Mouse (Mus musculus): ENCODE measurements around the gene Meaf6. TPM values are rescaled to one million over a fixed set of nuclear protein-coding genes. Genes with fewer than 3 reads are reported as not detected.

Gene Meaf6
- polyA plus RNA-seq, 1 experiment from 2014 or later = 23.0 TPM

GRCm38 (mm10) chr4:125085346-125085841 is 460 bp downstream of the Meaf6 start:
- H3K27ac ChIP-seq (ENCODE audit: low read depth, low read length) = peak overlapping the region; percentile 95
- H3K36me3 ChIP-seq (ENCODE audit: control insufficient read depth, insufficient read depth) = peaks cover 21% of the 10 kb centered on the region
- under 1% methylated on average over 45 of the region's 45 CpGs for WGBS
- H3K4me2 ChIP-seq (replicated peaks; ENCODE audit: low read depth) = peak overlapping the region; percentile 78
- no peaks in the 10 kb centered on the region for H3K27me3 ChIP-seq (replicated peaks; ENCODE audit: control insufficient read depth, insufficient read depth, low read length)
- TF ChIP-seq CTCF (IDR thresholded peaks at IDR 0.05; ENCODE audit: low read depth) = no peak
- peak overlapping the region; percentile 84 for H3K4me3 ChIP-seq (ENCODE audit: low read depth, low read length)
- ATAC-seq = peak; percentile 94
- H3K9me3 ChIP-seq (ENCODE audit: control insufficient read depth) = no peaks in the 10 kb centered on the region
- H3K4me1 ChIP-seq (replicated peaks; ENCODE audit: control insufficient read depth, insufficient read depth, low read length) = peaks cover 5% of the 10 kb centered on the region; the same call in 1 of the 2 replicates
- H3K9ac ChIP-seq (ENCODE audit: low read depth, low read length) = peak overlapping the region; percentile 81

GRCm38 (mm10) chr4:125093031-125093430 is 8.1 kb downstream of the Meaf6 start:
- Histone ChIP-seq H3K36me3 (ENCODE audit: control insufficient read depth, insufficient read depth) (peaks cover 34% of the 10 kb centered on the region), H3K4me3 (ENCODE audit: low read depth, low read length) (no peak overlapping the region), H3K4me2 (replicated peaks; ENCODE audit: low read depth) (no peak overlapping the region), H3K27ac (ENCODE audit: low read depth, low read length) (no peak overlapping the region), H3K9me3 (ENCODE audit: control insufficient read depth) (no peaks in the 10 kb centered on the region), H3K9ac (ENCODE audit: low read depth, low read length) (no peak overlapping the region), H3K27me3 (replicated peaks; ENCODE audit: control insufficient read depth, insufficient read depth, low read length) (no peaks in the 10 kb centered on the region), H3K4me1 (replicated peaks; ENCODE audit: control insufficient read depth, insufficient read depth, low read length) (no peaks in the 10 kb centered on the region)
- no peak for ATAC-seq
- TF ChIP-seq CTCF (IDR thresholded peaks at IDR 0.05; ENCODE audit: low read depth) = no peak
- 95% methylated on average over 5 of the region's 5 CpGs for WGBS

GRCm38 (mm10) chr4:125096066-125096465 is 11.1 kb downstream of the Meaf6 start:
- 82% methylated on average over 5 of the region's 5 CpGs for WGBS
- no peaks in the 10 kb centered on the region for H3K9me3 ChIP-seq (ENCODE audit: control insufficient read depth)
- H3K36me3 ChIP-seq (ENCODE audit: control insufficient read depth, insufficient read depth) = peaks cover 14% of the 10 kb centered on the region
- no peak for ATAC-seq
- H3K9ac ChIP-seq (ENCODE audit: low read depth, low read length) = no peak overlapping the region
- H3K4me2 ChIP-seq (replicated peaks; ENCODE audit: low read depth) = no peak overlapping the region
- TF ChIP-seq CTCF (IDR thresholded peaks at IDR 0.05; ENCODE audit: low read depth) = no peak
- H3K27me3 ChIP-seq (replicated peaks; ENCODE audit: control insufficient read depth, insufficient read depth, low read length) = no peaks in the 10 kb centered on the region
- no peaks in the 10 kb centered on the region for H3K4me1 ChIP-seq (replicated peaks; ENCODE audit: control insufficient read depth, insufficient read depth, low read length)
- no peak overlapping the region for H3K27ac ChIP-seq (ENCODE audit: low read depth, low read length)
- H3K4me3 ChIP-seq (ENCODE audit: low read depth, low read length) = no peak overlapping the region

- Histone ChIP-seq H3K4me2 (replicated peaks; ENCODE audit: low read depth) (no peak overlapping the region), H3K27me3 (replicated peaks; ENCODE audit: control insufficient read depth, insufficient read depth, low read length) (no peaks in the 10 kb centered on the region), H3K4me3 (ENCODE audit: low read depth, low read length) (no peak overlapping the region), H3K36me3 (ENCODE audit: control insufficient read depth, insufficient read depth) (peaks cover 10% of the 10 kb centered on the region), H3K9ac (ENCODE audit: low read depth, low read length) (no peak overlapping the region), H3K4me1 (replicated peaks; ENCODE audit: control insufficient read depth, insufficient read depth, low read length) (no peaks in the 10 kb centered on the region), H3K27ac (ENCODE audit: low read depth, low read length) (no peak overlapping the region), H3K9me3 (ENCODE audit: control insufficient read depth) (no peaks in the 10 kb centered on the region)
- TF ChIP-seq CTCF (IDR thresholded peaks at IDR 0.05; ENCODE audit: low read depth) = no peak
- 86% methylated on average over 4 of the region's 4 CpGs for whole genome bisulfite sequencing
- ATAC-seq = no peak
These were observed 12.5 kb downstream of the Meaf6 start for GRCm38 (mm10) chr4:125097412-125097811.

DNA sequence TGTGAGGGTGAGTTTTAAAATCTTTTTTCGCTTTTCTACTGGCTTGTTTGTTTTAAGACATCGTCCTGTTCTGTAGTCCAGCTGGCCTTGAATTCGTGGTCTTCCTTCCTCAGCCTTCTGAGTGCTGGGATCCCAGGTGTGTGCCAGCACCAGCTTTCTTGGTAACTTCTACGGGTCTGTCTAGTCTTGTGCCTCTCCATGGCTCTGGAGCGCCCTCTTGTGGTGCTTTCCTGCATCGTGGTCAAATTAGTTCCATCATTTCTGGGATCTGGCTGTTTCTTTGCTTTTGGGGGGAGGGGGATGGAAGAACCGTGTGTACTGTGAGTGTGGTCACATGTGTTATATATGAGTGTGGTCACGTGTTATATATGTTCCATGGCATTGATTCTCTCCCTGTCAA is 14.5 kb downstream of the Meaf6 start:
- Histone ChIP-seq H3K36me3 (ENCODE audit: control insufficient read depth, insufficient read depth) (peaks cover 22% of the 10 kb centered on the region; the same call in 1 of the 2 replicates), H3K9me3 (ENCODE audit: control insufficient read depth) (no peaks in the 10 kb centered on the region), H3K4me2 (replicated peaks; ENCODE audit: low read depth) (no peak overlapping the region), H3K27ac (ENCODE audit: low read depth, low read length) (no peak overlapping the region), H3K27me3 (replicated peaks; ENCODE audit: control insufficient read depth, insufficient read depth, low read length) (no peaks in the 10 kb centered on the region), H3K4me1 (replicated peaks; ENCODE audit: control insufficient read depth, insufficient read depth, low read length) (no peaks in the 10 kb centered on the region), H3K9ac (ENCODE audit: low read depth, low read length) (no peak overlapping the region), H3K4me3 (ENCODE audit: low read depth, low read length) (no peak overlapping the region)
- WGBS = 9% methylated on average over 8 of the region's 8 CpGs
- TF ChIP-seq CTCF (IDR thresholded peaks at IDR 0.05; ENCODE audit: low read depth) = peak; percentile 99
- ATAC-seq = peak; percentile 54; the same call in 1 of the 2 replicates

DNA sequence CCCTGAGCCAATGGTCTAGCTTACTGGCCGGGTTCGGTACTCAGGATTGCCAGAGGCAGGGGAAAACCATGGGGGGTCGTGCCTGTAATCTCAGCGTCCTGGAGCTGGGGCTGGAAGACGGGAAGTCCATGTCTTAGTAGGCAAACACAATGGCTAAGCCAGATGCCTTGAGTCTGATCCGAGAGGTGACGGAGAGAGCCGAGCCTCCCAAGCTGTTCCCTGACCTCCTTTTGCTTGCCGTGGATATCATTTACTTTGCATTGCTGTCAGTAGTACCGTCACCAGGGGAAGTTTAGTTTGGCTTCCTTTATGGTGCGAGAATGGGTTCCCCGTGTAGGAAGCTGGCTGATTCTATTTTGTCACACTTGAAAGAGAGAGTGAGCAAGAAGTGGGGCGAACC is 16.4 kb downstream of the Meaf6 start:
- H3K9me3 ChIP-seq (ENCODE audit: control insufficient read depth) = no peaks in the 10 kb centered on the region
- no peak overlapping the region for H3K27ac ChIP-seq (ENCODE audit: low read depth, low read length)
- no peak overlapping the region for H3K9ac ChIP-seq (ENCODE audit: low read depth, low read length)
- no peak for ATAC-seq
- WGBS = 82% methylated on average over 13 of the region's 13 CpGs
- no peaks in the 10 kb centered on the region for H3K27me3 ChIP-seq (replicated peaks; ENCODE audit: control insufficient read depth, insufficient read depth, low read length)
- H3K4me3 ChIP-seq (ENCODE audit: low read depth, low read length) = no peak overlapping the region
- no peak overlapping the region for H3K4me2 ChIP-seq (replicated peaks; ENCODE audit: low read depth)
- no peaks in the 10 kb centered on the region for H3K4me1 ChIP-seq (replicated peaks; ENCODE audit: control insufficient read depth, insufficient read depth, low read length)
- peaks cover 31% of the 10 kb centered on the region; the same call in 1 of the 2 replicates for H3K36me3 ChIP-seq (ENCODE audit: control insufficient read depth, insufficient read depth)
- no peak for TF ChIP-seq CTCF (IDR thresholded peaks at IDR 0.05; ENCODE audit: low read depth)

GRCm38 (mm10) chr4:125105354-125105753 is 20.4 kb downstream of the Meaf6 start:
- no peaks in the 10 kb centered on the region for H3K4me1 ChIP-seq (replicated peaks; ENCODE audit: control insufficient read depth, insufficient read depth, low read length)
- H3K4me3 ChIP-seq (ENCODE audit: low read depth, low read length) = no peak overlapping the region
- H3K4me2 ChIP-seq (replicated peaks; ENCODE audit: low read depth) = no peak overlapping the region
- no peak overlapping the region for H3K9ac ChIP-seq (ENCODE audit: low read depth, low read length)
- H3K27me3 ChIP-seq (replicated peaks; ENCODE audit: control insufficient read depth, insufficient read depth, low read length) = no peaks in the 10 kb centered on the region
- H3K36me3 ChIP-seq (ENCODE audit: control insufficient read depth, insufficient read depth) = peaks cover 34% of the 10 kb centered on the region
- H3K27ac ChIP-seq (ENCODE audit: low read depth, low read length) = no peak overlapping the region
- H3K9me3 ChIP-seq (ENCODE audit: control insufficient read depth) = no peaks in the 10 kb centered on the region
- no peak for TF ChIP-seq CTCF (IDR thresholded peaks at IDR 0.05; ENCODE audit: low read depth)
- 85% methylated on average over 9 of the region's 9 CpGs for WGBS
- no peak for ATAC-seq
